Mouse (Mus musculus) cortical plate, adult 2 months (tissue): ENCODE data around the gene Mllt10. TPM values are rescaled to one million over a fixed set of nuclear protein-coding genes. Genes with fewer than 3 reads are reported as not detected.

ENCODE experiments used
- H3K27ac ChIP-seq: fragments of 200-500 bp; 2 replicates; pipeline ENCODE4 v1.5.1; 2012; ENCODE audit warnings: low read length, control low read depth, inconsistent platforms; ENCODE audit not compliant: insufficient read depth
- H3K4me1 ChIP-seq: fragments of 200-500 bp; 2 replicates; pipeline ENCODE4 v1.6.1; 2011; ENCODE audit warnings: low read length; ENCODE audit not compliant: control insufficient read depth, insufficient read depth
- H3K4me3 ChIP-seq: fragments of 200-500 bp; 2 replicates; pipeline ENCODE4 v1.5.1; 2011; ENCODE audit warnings: mild to moderate bottlenecking, low read length, control low read depth; ENCODE audit not compliant: insufficient read depth
- CTCF ChIP-seq: fragments of 200-500 bp; IDR thresholded peaks from 2 replicates; pipeline ENCODE4 v1.5.1; 2011; ENCODE audit warnings: mild to moderate bottlenecking, control low read depth, low read length; ENCODE audit not compliant: insufficient read depth; ENCODE audit errors: extremely low read depth
- POLR2A ChIP-seq: fragments of 200-500 bp; IDR thresholded peaks from 2 replicates; pipeline ENCODE4 v1.6.1; 2011; ENCODE audit warnings: mild to moderate bottlenecking, low read length, control low read depth; ENCODE audit not compliant: insufficient read depth; ENCODE audit errors: extremely low read depth
- polyA plus RNA-seq: library from polyadenylated mRNA; depleted of rRNA; stranded (reverse); fragments of >200 nt; gene quantifications from 2 replicates; pipeline ENCODE4 v1.2.3, GENCODE M21; 2012

Gene Mllt10
- polyA plus RNA-seq, 1 experiment = 38.0 TPM

- Histone ChIP-seq H3K4me3 (peak overlapping the region; percentile 86), H3K4me1 (no peaks in the 10 kb centered on the region; the same call in 1 of the 2 replicates), H3K27ac (no peak overlapping the region)
- no peak for TF ChIP-seq POLR2A
- no peak for TF ChIP-seq CTCF
Measured at GRCm38 (mm10) chr2:18026116-18026947, 28.7 kb upstream of the Mllt10 start.

GRCm38 (mm10) chr2:18027448-18028139 is 27.4 kb upstream of the Mllt10 start:
- TF ChIP-seq POLR2A = peak; percentile 12; the same call in 1 of the 2 replicates
- peak; percentile 69 for TF ChIP-seq CTCF
- no peaks in the 10 kb centered on the region; the same call in 1 of the 2 replicates for H3K4me1 ChIP-seq
- peak overlapping the region; percentile 95 for H3K27ac ChIP-seq
- H3K4me3 ChIP-seq = peak overlapping the region; percentile 86

GRCm38 (mm10) chr2:18028140-18029021 is 26.7 kb upstream of the Mllt10 start:
- Histone ChIP-seq H3K4me1 (no peaks in the 10 kb centered on the region; the same call in 1 of the 2 replicates), H3K4me3 (peak overlapping the region; percentile 86), H3K27ac (peak overlapping the region; percentile 95)
- TF ChIP-seq POLR2A (peak; percentile 44; the same call in 1 of the 2 replicates), CTCF (no peak)

GRCm38 (mm10) chr2:18029656-18030055 is 25.4 kb upstream of the Mllt10 start:
- no peak overlapping the region for H3K27ac ChIP-seq
- H3K4me1 ChIP-seq = no peaks in the 10 kb centered on the region; the same call in 1 of the 2 replicates
- H3K4me3 ChIP-seq = no peak overlapping the region
- TF ChIP-seq POLR2A (no peak), CTCF (no peak)

GRCm38 (mm10) chr2:18030581-18030980 is 24.5 kb upstream of the Mllt10 start:
- TF ChIP-seq CTCF = no peak
- no peak for TF ChIP-seq POLR2A
- H3K4me3 ChIP-seq = no peak overlapping the region
- no peak overlapping the region for H3K27ac ChIP-seq
- H3K4me1 ChIP-seq = no peaks in the 10 kb centered on the region; the same call in 1 of the 2 replicates

GRCm38 (mm10) chr2:18031271-18031821 is 23.7 kb upstream of the Mllt10 start:
- no peaks in the 10 kb centered on the region for H3K4me1 ChIP-seq
- H3K4me3 ChIP-seq = peak overlapping the region; percentile 28
- TF ChIP-seq POLR2A = no peak
- TF ChIP-seq CTCF = no peak
- peak overlapping the region; percentile 33 for H3K27ac ChIP-seq

GRCm38 (mm10) chr2:18031831-18032537 is 23.1 kb upstream of the Mllt10 start:
- no peak for TF ChIP-seq CTCF
- no peak for TF ChIP-seq POLR2A
- peak overlapping the region; percentile 28 for H3K4me3 ChIP-seq
- H3K27ac ChIP-seq = peak overlapping the region; percentile 33
- no peaks in the 10 kb centered on the region for H3K4me1 ChIP-seq

- Histone ChIP-seq H3K27ac (no peak overlapping the region), H3K4me1 (no peaks in the 10 kb centered on the region)
- TF ChIP-seq POLR2A (no peak), CTCF (no peak)
Measured at GRCm38 (mm10) chr2:18032538-18032895, 22.5 kb upstream of the Mllt10 start.

More at GRCm38 (mm10) chr2:18032538-18032895, 22.5 kb upstream of the Mllt10 start:
- H3K4me3 ChIP-seq = no peak overlapping the region
